Mouse (Mus musculus): ENCODE measurements around the gene Atp5h.

- TF ChIP-seq POLR2A (IDR thresholded peaks at IDR 0.05; ENCODE audit: control insufficient read depth, low read depth, low read length) (no peak), CTCF (IDR thresholded peaks at IDR 0.05; ENCODE audit: control insufficient read depth, insufficient read depth, insufficient replicate concordance, low read depth, low read length) (no peak)
These were observed 3.3 kb upstream of the Atp5h start for GRCm38 (mm10) chr11:115423091-115423490.
